Mouse (Mus musculus): ENCODE measurements around the gene Med20. TPM values are rescaled to one million over a fixed set of nuclear protein-coding genes. Genes with fewer than 3 reads are reported as not detected.

Gene Med20
- polyA plus RNA-seq (2015; fragmentation: Nextera tagmentation; extraction: Ambion mirVana): 24.0 and 24.3 TPM in 2 replicates

DNA sequence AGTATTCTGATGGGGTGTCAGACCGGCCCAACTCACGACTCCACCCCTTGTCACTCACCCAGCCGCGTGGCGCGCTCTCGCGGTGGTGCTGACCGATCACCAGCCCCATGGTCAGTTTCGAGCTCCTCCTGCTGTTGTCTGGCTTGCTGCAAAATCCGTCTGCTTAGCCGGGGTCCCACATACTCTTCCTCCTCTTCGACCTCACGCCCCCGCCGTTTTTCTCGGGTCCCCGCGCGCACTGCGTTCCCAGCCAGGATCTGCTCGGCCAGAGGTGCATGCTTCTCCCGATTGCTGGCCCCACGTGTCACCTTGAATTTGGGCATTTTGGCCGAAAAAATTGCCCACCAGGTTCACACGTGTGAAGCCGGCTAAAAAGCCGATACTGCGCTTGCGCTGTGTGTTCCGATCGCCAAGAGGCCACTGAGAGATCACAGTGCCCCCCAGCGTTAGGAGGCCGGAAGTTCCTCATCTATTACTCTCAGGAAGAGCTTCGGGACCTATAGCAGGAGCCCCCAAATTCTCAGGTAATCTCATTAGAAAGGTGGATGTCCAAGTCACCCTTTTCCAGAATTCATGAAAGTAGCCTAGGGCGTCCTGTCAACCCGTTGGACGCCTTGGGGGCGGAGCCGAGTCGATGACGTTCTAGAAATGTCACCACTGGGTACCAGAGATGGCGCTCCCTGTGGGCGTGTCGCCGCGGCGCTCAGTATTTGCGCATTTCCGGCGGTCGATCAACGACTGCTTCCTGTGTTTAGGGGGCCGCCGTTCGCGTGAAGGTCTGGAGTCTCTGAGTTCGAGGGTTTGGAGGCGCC, at the start of gene Med20, which contains the start of the genes Bysl and Gm20517:
Med20 (plus strand) TSS at position 734 of the 812 bp plus-strand sequence.
Bysl (minus strand) TSS at position 644 of the 812 bp plus-strand sequence.
Gm20517 (plus strand) TSS at position 741 of the 812 bp plus-strand sequence.

DNA sequence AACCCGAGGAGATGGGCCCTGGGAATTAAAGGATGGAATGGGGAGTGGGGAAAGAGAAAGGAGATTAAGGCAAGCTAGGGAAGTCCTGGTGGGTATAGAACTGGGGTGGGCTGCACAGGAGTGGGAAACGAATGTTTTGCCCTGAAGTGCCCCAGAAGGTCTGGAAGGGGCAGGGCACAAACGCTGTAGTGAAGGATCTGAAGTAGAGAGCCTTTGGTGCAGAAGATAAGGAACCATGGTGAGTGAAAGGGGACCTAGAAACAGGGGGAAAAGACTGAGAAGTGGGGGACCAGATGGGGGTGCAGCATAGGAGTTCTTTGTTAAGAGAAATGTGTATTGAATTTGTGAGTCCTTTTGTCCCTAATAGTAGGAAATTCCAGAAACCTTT, 19.3 kb downstream of the Med20 start, which contains the start of gene Usp49:
Usp49 (plus strand) TSS at position 13 of the 388 bp plus-strand sequence.

Other genes with a start within 250 kb of the Med20 start
- 65.7 and 65.8 TPM in 2 replicates for gene Mrps10, start 242.7 kb upstream of the Med20 start, polyA plus RNA-seq (2015; fragmentation: Nextera tagmentation; extraction: Ambion mirVana)
- 0.42 and 0.52 TPM in 2 replicates for gene Guca1b, start 226.2 kb upstream of the Med20 start, polyA plus RNA-seq (2015; fragmentation: Nextera tagmentation; extraction: Ambion mirVana)
- 10.1 and 11.0 TPM in 2 replicates for gene Guca1a, start 211.0 kb upstream of the Med20 start, polyA plus RNA-seq (2015; fragmentation: Nextera tagmentation; extraction: Ambion mirVana)
- gene AI661453, start 175.0 kb upstream of the Med20 start, polyA plus RNA-seq (2015; fragmentation: Nextera tagmentation; extraction: Ambion mirVana): 3.3 and 3.7 TPM in 2 replicates
- 0.46 and 0.81 TPM in 2 replicates for gene 1700001C19Rik, start 174.2 kb upstream of the Med20 start, polyA plus RNA-seq (2015; fragmentation: Nextera tagmentation; extraction: Ambion mirVana)
- 11.9 and 12.2 TPM in 2 replicates for gene Taf8, start 109.3 kb upstream of the Med20 start, polyA plus RNA-seq (2015; fragmentation: Nextera tagmentation; extraction: Ambion mirVana)
- 185 and 201 TPM in 2 replicates for gene Ccnd3, start 106.5 kb upstream of the Med20 start, polyA plus RNA-seq (2015; fragmentation: Nextera tagmentation; extraction: Ambion mirVana)
- 17.2 and 18.2 TPM in 2 replicates for gene Bysl, start 90 bp upstream of the Med20 start, polyA plus RNA-seq (2015; fragmentation: Nextera tagmentation; extraction: Ambion mirVana)
- gene Gm20517, start within 50 bp of the Med20 start, polyA plus RNA-seq (2015; fragmentation: Nextera tagmentation; extraction: Ambion mirVana): 1.4 and 2.1 TPM in 2 replicates
- gene Usp49, start 19.1 kb downstream of the Med20 start, polyA plus RNA-seq (2015; fragmentation: Nextera tagmentation; extraction: Ambion mirVana): 2.1 and 2.2 TPM in 2 replicates
- gene Tomm6, start 76.8 kb downstream of the Med20 start, polyA plus RNA-seq (2015; fragmentation: Nextera tagmentation; extraction: Ambion mirVana): 318 and 323 TPM in 2 replicates
- 1.9 TPM in 2 replicates for gene Frs3, start 77.4 kb downstream of the Med20 start, polyA plus RNA-seq (2015; fragmentation: Nextera tagmentation; extraction: Ambion mirVana)
- gene Gm21981, start 82.9 kb downstream of the Med20 start, polyA plus RNA-seq (2015; fragmentation: Nextera tagmentation; extraction: Ambion mirVana): 0.16 and 0.28 TPM in 2 replicates
- not detected in 2 replicates for gene Prickle4, start 83.2 kb downstream of the Med20 start, polyA plus RNA-seq (2015; fragmentation: Nextera tagmentation; extraction: Ambion mirVana)
- gene Pgc, start 115.3 kb downstream of the Med20 start, polyA plus RNA-seq (2015; fragmentation: Nextera tagmentation; extraction: Ambion mirVana): 0.27 and 0.30 TPM in 2 replicates
- 6.5 and 6.8 TPM in 2 replicates for gene Tfeb, start 125.4 kb downstream of the Med20 start, polyA plus RNA-seq (2015; fragmentation: Nextera tagmentation; extraction: Ambion mirVana)
- gene Mdfi, start 223.1 kb downstream of the Med20 start, polyA plus RNA-seq (2015; fragmentation: Nextera tagmentation; extraction: Ambion mirVana): 3.5 and 3.9 TPM in 2 replicates